Mouse (Mus musculus) layer of hippocampus, adult 9-11 months (tissue): ENCODE measurements around the gene Cd59a.
"Not testable (repeated sequence)": the region's sequence is repeated elsewhere in the genome, so short reads cannot be mapped to it uniquely, and the experiment has no call there.

Experiments used
- DNase-seq: peaks from one replicate; pipeline ENCODE4 v3.0.0; 2022

The Cd59a gene

GRCm38 (mm10) chr2:104095741-104096213, at the start of gene Cd59a:
Gene Cd59a, plus strand, starts transcription at chr2:104095801.
- peak; percentile 53 for DNase-seq

DNA sequence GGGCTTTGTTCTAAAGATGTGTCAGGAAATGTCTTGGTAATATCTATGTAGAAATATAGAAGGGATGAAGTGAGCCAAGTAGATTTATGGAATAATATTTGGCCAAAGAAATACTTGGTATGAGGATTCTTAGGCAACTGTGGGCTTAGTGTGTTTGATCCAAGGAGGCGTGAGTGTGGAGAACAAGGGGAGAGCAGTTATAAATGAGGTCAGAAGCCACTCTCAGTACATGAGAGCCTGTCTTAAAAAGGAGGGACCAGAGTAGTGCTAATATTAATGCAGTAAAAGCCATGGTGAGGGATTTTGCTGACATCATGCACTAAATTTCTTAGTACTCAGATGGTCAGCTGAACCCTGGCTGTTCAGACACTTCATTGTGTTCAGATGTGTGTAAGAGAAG, 37.2 kb upstream of the Cd59a start:
- no peak for DNase-seq

- DNase-seq: no peak
These were observed 36.6 kb upstream of the Cd59a start for GRCm38 (mm10) chr2:104058954-104059353.

DNA sequence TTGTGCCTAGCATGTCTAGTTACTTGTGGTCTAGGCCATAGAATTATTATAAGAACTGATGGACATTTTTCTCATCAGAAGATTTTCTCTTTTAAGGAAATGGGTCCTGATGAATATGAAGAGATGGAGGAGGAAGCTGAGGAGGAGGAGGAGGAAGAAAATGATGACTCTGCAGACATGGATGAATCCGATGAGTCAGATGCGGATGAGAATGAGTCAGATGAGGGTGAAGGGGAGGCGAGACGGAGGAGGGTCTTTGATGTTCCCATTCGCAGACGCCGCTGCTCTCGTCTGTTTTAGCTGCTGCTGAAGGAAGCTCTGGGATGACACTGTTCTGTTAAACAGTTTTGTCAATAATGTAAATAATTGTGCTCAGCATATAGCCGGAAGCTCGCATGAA, 35.8 kb upstream of the Cd59a start:
- no peak for DNase-seq

GRCm38 (mm10) chr2:104060996-104061395, 34.6 kb upstream of the Cd59a start:
- no peak for DNase-seq

DNA sequence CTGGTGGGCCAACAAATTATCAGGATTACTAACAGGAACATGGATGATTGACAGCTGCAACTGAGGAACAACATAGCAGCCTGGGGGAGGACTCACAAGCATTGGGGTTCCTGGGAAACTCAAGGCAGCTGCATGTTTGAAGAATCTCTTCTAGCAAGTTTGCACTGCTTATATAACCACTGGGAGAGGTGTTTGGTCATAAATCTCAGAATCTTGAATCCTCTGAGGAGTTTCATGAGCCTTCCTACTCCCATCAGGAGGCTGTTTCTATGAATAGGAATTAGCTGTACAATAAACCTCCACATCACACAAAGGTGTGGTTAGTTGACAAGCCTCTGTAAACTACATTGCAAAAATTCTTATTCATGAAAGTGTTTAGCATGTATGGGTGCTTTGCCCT, 32.9 kb upstream of the Cd59a start:
- DNase-seq: no peak

DNA sequence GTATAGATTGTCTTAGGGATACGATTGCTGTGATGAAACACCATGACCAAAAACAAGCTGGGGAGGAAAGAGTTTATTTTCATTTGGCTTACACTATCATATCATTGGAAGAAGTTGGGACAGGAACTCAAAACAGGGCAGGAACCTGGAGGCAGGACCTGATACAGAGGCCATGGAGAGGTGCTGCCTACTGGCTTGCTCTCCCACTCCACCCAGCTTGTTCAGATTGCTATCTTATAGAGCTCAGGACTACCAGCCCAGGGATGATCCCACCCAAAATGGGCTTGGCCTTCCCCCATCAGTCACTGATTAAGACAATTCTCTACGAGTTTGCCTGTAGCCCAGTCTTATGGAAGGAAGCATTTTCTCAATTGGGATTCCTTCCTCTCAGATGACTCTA, 31.4 kb upstream of the Cd59a start:
- DNase-seq: no peak

GRCm38 (mm10) chr2:104065526-104065925, 30.1 kb upstream of the Cd59a start, which contains the start of gene Gm10912:
Gene Gm10912, plus strand, starts transcription at chr2:104065826.
- DNase-seq: not testable (repeated sequence)

- DNase-seq: not testable (repeated sequence)
These were observed 27.2 kb upstream of the Cd59a start, which contains the start of gene Gm10799 for GRCm38 (mm10) chr2:104068450-104068849. Gene Gm10799, minus strand, starts transcription at chr2:104068550.

GRCm38 (mm10) chr2:104069704-104070185, 25.9 kb upstream of the Cd59a start, which contains the start of gene Cd59b:
Gene Cd59b, plus strand, starts transcription at chr2:104069849.
- no peak for DNase-seq

DNA sequence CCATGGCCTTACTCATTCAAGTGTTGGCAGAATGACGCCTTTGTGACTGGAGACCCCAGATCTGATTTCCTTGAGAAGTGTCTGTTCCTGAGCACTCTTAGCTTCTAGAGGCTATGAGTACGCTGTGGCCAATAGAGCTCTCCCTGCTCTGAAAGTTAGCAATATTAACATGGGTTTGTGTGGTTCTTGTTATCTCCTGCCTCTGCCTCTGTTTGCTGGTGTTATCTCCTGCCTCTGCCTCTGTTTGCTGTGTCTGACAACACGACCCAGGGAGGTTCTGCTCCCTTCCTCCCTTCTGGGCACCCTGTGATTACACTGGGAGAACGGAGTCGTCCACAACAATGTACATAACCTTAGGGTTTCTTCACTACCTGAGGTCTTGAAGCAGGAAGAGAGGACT, 17.3 kb upstream of the Cd59a start:
- DNase-seq: not testable (repeated sequence)

DNA sequence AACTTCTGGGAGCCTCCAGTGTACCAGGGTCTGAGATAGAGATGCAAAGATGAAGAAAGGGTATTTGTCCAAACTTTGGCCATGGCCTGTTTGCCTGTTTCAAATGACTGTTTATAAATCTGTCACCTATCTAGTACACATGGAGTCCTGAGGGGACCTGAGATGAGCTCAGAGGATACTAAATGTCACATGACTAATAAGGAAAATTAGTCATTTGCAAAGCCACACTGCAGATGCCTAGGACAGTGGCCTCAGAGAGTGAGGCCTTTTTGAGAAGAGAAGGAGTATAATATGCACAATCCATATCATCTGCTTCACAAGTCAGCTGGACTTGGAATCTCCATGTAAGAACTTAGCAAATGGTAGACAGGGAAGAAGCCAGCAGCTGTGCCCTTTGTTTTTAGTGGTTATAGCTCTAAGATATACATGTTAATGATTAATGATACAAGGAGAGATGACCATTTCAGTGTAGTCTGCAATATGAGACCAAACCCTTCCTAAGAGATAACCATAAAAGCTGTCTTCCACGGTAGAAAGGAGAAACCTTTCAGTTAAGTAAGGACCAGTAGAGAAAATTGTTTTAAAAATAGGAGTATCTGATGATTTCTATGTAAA, 14.1 kb upstream of the Cd59a start:
- DNase-seq: not testable (repeated sequence)

- DNase-seq: no peak
These were observed 13.1 kb upstream of the Cd59a start for GRCm38 (mm10) chr2:104082474-104082873.

DNA sequence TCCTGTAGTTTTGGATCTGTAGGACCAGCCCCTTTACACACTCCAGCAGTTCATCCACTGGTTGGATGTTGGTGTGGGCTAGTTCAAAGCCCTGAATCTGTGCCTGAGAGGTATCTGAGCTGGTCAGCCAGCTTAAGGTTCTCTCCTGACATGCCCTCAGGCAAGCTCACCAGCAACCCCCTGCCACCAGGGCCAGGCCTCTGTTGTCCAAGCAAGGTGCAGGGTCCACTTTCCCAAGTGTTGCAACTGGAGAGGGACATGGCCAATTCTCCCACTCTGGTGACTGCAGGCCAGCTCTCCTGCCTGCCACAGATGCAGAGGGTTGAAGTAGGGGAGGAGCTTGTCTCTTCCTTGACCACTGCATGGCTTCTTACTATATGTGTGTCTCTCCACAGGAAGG, 11.6 kb upstream of the Cd59a start:
- DNase-seq: not testable (repeated sequence)

- DNase-seq: not testable (repeated sequence)
These were observed 8.0 kb upstream of the Cd59a start for GRCm38 (mm10) chr2:104087562-104087961.

DNA sequence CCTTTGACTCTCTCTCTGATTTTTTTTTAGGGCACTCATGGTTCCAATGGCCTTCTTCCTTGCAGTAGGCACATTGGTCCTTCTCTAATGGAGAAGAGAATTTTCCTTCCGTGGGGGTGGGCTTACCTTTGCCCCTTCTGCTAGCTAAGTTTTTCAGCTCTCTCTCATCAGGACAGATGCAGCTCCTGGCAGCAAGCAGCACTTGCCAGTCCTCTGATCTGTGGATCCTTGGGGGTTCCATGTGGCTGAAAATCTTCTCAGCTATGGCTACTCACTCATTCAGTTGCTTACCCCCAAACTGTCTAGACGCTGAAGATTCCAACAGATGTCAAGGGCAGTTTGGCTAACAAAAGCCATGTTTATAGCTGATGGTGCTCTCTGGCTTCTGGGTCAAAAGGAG, 2.3 kb upstream of the Cd59a start:
- no peak for DNase-seq

DNA sequence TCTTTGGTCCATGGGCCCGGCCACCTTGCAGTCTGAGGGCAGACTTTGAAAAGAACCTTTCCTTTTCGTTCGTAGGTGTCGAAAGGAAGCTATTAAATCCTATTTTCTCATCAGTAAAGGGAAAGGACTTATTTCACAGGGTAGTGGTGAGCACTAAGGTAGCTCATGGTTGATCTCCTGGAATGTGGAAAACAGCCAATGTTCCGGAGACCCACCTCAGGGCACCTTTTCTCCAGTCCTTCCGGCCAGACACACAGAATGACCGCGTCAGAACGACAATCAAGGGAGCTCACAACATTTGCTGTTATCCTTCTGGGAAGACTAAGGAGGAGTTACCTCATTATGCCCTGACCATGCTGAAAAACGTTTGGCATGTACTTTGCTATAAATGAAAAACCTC, 655 bp downstream of the Cd59a start:
- no peak for DNase-seq

DNA sequence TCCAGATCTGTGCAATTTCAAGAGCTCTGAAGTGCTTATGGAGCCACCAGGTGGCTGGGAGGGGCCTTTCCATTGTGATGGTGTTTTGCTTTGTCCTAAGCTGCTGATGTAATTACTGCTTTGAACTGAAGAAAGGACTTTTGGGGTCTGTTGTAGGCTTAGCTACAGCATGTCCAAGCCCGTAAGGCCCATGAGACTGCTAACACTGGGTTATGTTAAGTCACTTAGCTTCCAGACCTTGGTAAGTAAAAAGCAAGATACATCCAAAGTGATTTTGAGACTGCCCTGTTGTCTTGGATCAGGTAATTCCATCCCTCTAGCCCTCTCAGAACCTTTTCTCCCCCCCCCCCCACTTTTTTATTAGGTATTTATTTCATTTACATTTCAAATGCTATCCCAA, 1.2 kb downstream of the Cd59a start:
- DNase-seq: not testable (repeated sequence)

GRCm38 (mm10) chr2:104097396-104097795, 1.8 kb downstream of the Cd59a start:
- DNase-seq: not testable (repeated sequence)

DNA sequence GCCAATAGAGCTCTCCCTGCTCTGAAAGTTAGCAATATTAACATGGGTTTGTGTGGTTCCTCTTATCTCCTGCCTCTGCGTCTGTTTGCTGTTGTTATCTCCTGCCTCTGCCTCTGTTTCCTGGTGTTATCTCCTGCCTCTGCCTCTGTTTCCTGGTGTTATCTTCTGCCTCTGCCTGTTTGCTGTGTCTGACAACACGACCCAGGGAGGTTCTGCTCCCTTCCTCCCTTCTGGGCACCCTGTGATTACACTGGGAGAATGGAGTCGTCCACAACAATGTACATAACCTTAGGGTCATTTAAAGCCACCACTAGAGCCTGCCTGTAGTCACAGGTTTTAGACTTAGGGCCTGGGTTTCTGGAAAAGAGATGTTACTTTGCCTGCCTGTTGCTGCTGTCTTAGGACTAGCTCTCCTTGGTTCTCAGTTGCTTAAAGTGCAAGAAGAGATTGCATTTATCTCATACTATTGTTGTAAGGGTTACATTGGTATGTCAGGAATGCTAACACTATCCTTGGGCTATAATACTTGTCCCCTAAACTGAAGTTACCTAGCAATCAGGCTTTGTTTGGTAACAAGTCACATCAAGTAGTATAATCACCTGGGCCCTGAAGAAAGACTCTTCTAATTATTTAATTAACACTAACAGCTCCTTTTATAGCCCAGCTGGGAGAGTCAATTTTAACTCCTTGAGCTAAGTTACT, 3.1 kb downstream of the Cd59a start:
- DNase-seq: no peak

GRCm38 (mm10) chr2:104099231-104099585, 3.6 kb downstream of the Cd59a start:
- DNase-seq: no peak

DNA sequence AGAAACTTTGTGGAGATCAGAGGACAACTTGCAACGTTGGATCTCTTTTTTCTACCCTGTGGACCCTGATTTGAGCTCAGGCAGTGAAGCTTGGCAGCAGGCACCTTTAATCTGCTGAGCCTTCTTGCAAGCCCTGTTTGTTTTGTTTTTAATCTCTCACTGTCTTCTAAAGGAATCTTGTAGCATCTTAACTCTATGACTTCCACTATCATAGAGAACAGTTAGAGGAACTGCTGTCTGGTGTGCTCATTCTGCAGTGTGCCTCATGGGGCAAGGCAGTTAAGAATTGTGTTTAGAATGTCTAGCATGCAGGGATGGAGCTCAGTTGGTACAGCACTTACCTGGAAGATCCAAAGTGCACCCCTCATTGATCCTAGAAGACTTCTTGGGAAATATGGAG, 4.3 kb downstream of the Cd59a start:
- DNase-seq: no peak

GRCm38 (mm10) chr2:104104800-104105199, 9.2 kb downstream of the Cd59a start:
- DNase-seq: no peak

DNA sequence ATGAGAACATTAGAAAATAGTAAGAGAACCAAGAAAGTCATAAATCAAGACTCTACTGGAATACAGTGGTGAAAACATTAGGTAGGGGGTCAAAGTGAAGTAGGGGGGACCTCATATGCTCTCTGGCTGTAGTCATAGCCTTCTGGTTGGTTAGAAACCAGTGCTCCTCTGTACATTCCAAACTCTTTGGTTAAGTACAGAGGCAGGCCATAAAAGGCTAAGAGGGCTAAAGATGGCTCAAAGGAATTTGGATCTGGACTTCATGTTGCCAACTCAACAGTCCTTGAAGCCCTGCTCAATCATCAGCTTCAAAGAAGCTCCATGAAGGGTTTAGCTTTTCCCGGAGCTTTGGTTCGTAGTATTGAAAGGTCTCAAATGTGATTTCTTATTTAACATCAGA, 13.4 kb downstream of the Cd59a start:
- DNase-seq: not testable (repeated sequence)
